Mouse (Mus musculus) B cell, adult 62 days (primary cell): ENCODE data around the gene Wfdc13. TPM values are rescaled to one million over a fixed set of nuclear protein-coding genes. Genes with fewer than 3 reads are reported as not detected.

Experiments used
- total RNA-seq: library from RNA; stranded (reverse); gene quantifications from 4 replicates; pipeline ENCODE4 v1.2.4, GENCODE M21; 2023

Wfdc13 gene
- total RNA-seq: not detected in 4 replicates

GRCm38 (mm10) chr2:164684807-164685206 lies at the start of gene Wfdc13:
Gene Wfdc13 (plus strand): TSS chr2:164685107.

DNA sequence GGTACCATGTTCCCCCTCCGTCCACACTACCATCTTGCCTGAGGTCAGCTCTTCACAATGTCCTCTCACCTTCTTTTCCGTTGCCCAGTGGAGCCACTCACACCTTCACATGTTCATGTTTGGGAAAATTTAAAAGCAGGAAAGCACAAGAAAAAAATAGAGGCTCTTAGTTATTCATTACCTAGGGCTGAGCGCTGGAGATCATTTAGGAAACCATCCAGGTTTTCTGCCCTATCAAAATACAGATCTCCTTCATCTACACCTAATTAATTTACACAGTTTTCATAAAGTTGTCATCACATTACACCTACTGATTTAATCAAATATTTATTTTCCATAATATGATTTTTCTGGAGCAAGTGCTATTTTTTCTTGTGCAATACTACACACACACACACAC lies 46.2 kb upstream of the Wfdc13 start, which contains the start of gene Wfdc16:
Gene Wfdc16 (minus strand): TSS at position 101 of the 400 bp plus-strand sequence.

DNA sequence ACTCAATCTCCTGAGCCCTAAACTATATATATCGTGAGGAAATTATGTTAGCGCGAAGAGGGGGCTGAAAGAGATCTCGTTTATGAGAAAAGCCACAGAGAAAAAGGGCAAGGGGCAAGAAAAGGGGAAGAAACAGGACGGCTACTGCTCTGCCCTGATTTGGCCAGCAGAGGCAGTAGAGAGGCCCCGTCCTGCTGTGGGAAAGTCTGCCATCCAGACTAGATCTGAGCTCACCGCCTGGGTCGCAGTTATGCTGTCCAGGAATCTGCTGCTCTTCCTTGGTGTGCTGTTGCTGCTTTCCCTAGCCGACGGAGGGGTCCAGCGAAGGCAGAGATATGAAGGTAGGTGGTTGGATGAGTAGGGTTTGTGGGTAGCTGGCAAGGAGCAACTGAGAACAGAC lies 29.0 kb upstream of the Wfdc13 start, which contains the start of gene Wfdc10:
Gene Wfdc10 (plus strand): TSS at position 189 of the 400 bp plus-strand sequence.

DNA sequence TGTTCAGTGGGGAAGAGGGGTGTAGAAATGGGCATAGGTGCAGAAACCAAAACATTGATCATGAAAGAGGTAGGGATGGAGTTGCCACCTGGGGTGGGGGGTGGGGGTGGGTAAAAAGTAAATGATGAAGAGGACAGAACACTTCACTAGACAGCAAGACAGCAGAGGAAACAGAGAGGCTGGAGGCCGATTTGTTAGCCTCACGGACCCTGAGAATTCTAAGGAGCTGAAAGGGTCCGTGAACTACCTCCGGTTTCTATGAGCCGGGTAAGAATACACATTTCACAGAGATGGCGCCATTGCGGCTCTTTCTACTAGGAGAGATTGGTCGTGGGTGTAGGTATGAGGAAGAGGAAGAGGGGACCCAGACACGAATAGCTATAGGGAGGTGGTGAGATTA lies 28.4 kb upstream of the Wfdc13 start, which contains the start of gene Wfdc9:
Gene Wfdc9 (minus strand): TSS at position 101 of the 400 bp plus-strand sequence.

GRCm38 (mm10) chr2:164673987-164674386 lies 10.9 kb upstream of the Wfdc13 start, which contains the start of gene Wfdc11:
Gene Wfdc11 (minus strand): TSS chr2:164674087.

DNA sequence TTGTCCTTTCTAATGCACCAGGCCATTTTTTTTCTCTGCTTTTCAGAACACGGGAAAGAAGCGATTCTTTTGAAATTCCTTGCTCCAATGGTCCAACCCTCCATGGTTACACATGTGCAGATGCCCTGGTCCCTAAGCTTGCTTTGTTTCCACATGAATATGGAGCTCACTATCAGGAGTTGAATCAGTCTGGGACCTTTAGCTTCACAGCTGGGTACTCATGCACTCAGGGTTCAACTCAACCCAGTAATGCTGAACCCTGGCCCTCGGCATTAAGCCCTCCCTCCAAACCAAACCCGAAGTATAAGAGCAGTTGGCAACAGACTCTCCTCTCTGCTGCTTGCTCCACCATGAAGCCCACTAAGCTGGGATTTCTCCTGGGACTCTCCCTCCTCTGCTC lies 13.3 kb downstream of the Wfdc13 start, which contains the start of gene Spint4:
Gene Spint4 (plus strand): TSS at position 301 of the 400 bp plus-strand sequence.

GRCm38 (mm10) chr2:164715005-164715404 lies 30.1 kb downstream of the Wfdc13 start, which contains the start of gene Spint5:
Gene Spint5 (plus strand): TSS chr2:164715305.

Other genes starting within 250 kb of the Wfdc13 start
- 166 to 182 TPM (median 177 TPM) in 4 replicates for gene Sdc4, start 241.2 kb upstream of the Wfdc13 start, total RNA-seq
- 54.0 to 63.8 TPM (median 57.4 TPM) in 4 replicates for gene Sys1, start 228.1 kb upstream of the Wfdc13 start, total RNA-seq
- 1.6 to 4.9 TPM in 2 of 4 replicates, not detected in the others for gene Gm20458, start 224.1 kb upstream of the Wfdc13 start, total RNA-seq
- not detected in 4 replicates for gene Trp53tg5, start 211.4 kb upstream of the Wfdc13 start, total RNA-seq
- gene Dbndd2, start 199.0 kb upstream of the Wfdc13 start, total RNA-seq: 2.6 to 8.5 TPM (median 4.7 TPM) in 4 replicates
- 66.6 to 71.3 TPM (median 70.8 TPM) in 4 replicates for gene Pigt, start 187.6 kb upstream of the Wfdc13 start, total RNA-seq
- gene Wfdc2, start 122.7 kb upstream of the Wfdc13 start, total RNA-seq: not detected in 4 replicates
- not detected in 4 replicates for gene Spint3, start 111.6 kb upstream of the Wfdc13 start, total RNA-seq
- gene Wfdc6a, start 99.7 kb upstream of the Wfdc13 start, total RNA-seq: not detected in 4 replicates
- not detected in 4 replicates for gene Eppin, start 91.5 kb upstream of the Wfdc13 start, total RNA-seq
- not detected in 4 replicates for gene Wfdc6b, start 71.6 kb upstream of the Wfdc13 start, total RNA-seq
- gene Wfdc8, start 71.5 kb upstream of the Wfdc13 start, total RNA-seq: not detected in 4 replicates
- not detected in 4 replicates for gene Wfdc16, start 46.3 kb upstream of the Wfdc13 start, total RNA-seq
- gene Wfdc10, start 29.1 kb upstream of the Wfdc13 start, total RNA-seq: 1.5 TPM in 1 of 4 replicates, not detected in the others
- gene Wfdc9, start 28.5 kb upstream of the Wfdc13 start, total RNA-seq: not detected in 4 replicates
- gene Wfdc11, start 11.0 kb upstream of the Wfdc13 start, total RNA-seq: not detected in 4 replicates
- gene Spint4, start 13.4 kb downstream of the Wfdc13 start, total RNA-seq: not detected in 4 replicates
- gene Spint5, start 30.2 kb downstream of the Wfdc13 start, total RNA-seq: not detected in 4 replicates
- gene Wfdc3, start 60.8 kb downstream of the Wfdc13 start, total RNA-seq: not detected in 4 replicates
- gene Dnttip1, start 60.9 kb downstream of the Wfdc13 start, total RNA-seq: 38.4 to 45.2 TPM (median 42.9 TPM) in 4 replicates
- 1.7 to 4.0 TPM (median 2.7 TPM) in 4 replicates for gene Ube2c, start 84.8 kb downstream of the Wfdc13 start, total RNA-seq
- gene Tnnc2, start 94.9 kb downstream of the Wfdc13 start, total RNA-seq: not detected in 4 replicates
- gene Snx21, start 100.7 kb downstream of the Wfdc13 start, total RNA-seq: 0.46 to 0.97 TPM (median 0.70 TPM) in 4 replicates
- gene Acot8, start 119.8 kb downstream of the Wfdc13 start, total RNA-seq: 53.7 to 69.6 TPM (median 60.6 TPM) in 4 replicates
- gene Zswim3, start 120.0 kb downstream of the Wfdc13 start, total RNA-seq: 3.2 to 4.0 TPM (median 3.6 TPM) in 4 replicates
- gene Zswim1, start 137.6 kb downstream of the Wfdc13 start, total RNA-seq: 8.4 to 9.0 TPM (median 8.5 TPM) in 4 replicates
- 1.2 to 2.3 TPM (median 1.2 TPM) in 3 of 4 replicates, not detected in the other for gene Spata25, start 143.4 kb downstream of the Wfdc13 start, total RNA-seq
- gene Ctsa, start 147.8 kb downstream of the Wfdc13 start, total RNA-seq: 189 to 200 TPM (median 195 TPM) in 4 replicates
- 3.8 to 5.6 TPM (median 4.9 TPM) in 4 replicates for gene Neurl2, start 148.3 kb downstream of the Wfdc13 start, total RNA-seq
- 7.6 to 11.4 TPM (median 9.0 TPM) in 4 replicates for gene Pltp, start 172.6 kb downstream of the Wfdc13 start, total RNA-seq
- gene Pcif1, start 194.2 kb downstream of the Wfdc13 start, total RNA-seq: 93.6 to 100 TPM (median 96.6 TPM) in 4 replicates
- gene Zfp335, start 226.7 kb downstream of the Wfdc13 start, total RNA-seq: 55.9 to 61.8 TPM (median 58.0 TPM) in 4 replicates